Mouse (Mus musculus) G1E (cell line): ENCODE data around the gene Apol9b.
"Not testable (repeated sequence)": the region's sequence is repeated elsewhere in the genome, so short reads cannot be mapped to it uniquely, and the experiment has no call there.

Source experiments
- CTCF ChIP-seq: IDR thresholded peaks from 2 replicates; pipeline ENCODE4 v1.5.1; 2012; ENCODE audit warnings: low read depth, low read length, inconsistent platforms, mixed read lengths
- GATA1 ChIP-seq: IDR thresholded peaks from 2 replicates; pipeline ENCODE4 v1.6.1; 2012; ENCODE audit warnings: borderline replicate concordance, low read length, inconsistent platforms, mixed read lengths
- GATA2 ChIP-seq: IDR thresholded peaks from 2 replicates; pipeline ENCODE4 v1.6.1; 2012; ENCODE audit warnings: low read depth, low read length, inconsistent platforms, borderline replicate concordance
- TAL1 ChIP-seq: conservative IDR thresholded peaks from 2 replicates; pipeline ENCODE4 v1.6.1; 2012; ENCODE audit warnings: low read depth, low read length, inconsistent platforms, mixed read lengths

- TF ChIP-seq CTCF, GATA2, TAL1, GATA1: not testable (repeated sequence)
Measured at GRCm38 (mm10) chr15:77733903-77734302, 5.1 kb downstream of the Apol9b start.
